Mouse (Mus musculus) cerebellum, adult 2 months (tissue): ENCODE results near the gene Btbd3. TPM values are rescaled to one million over a fixed set of nuclear protein-coding genes. Genes with fewer than 3 reads are reported as not detected.
A peak's percentile ranks its signal among the peaks of the same experiment; 100 is the strongest.

Source experiments
- DNase-seq, 2 experiments: peaks; one replicate each; pipeline ENCODE4 v3.0.0; 2021
- H3K27ac ChIP-seq: fragments of 200-500 bp; 2 replicates; pipeline ENCODE4 v1.5.1; 2012; ENCODE audit warnings: low read length, control low read depth, inconsistent platforms; ENCODE audit not compliant: insufficient read depth
- H3K27me3 ChIP-seq: fragments of 200-500 bp; 2 replicates; pipeline ENCODE4 v1.6.1; 2012; ENCODE audit warnings: inconsistent platforms, mild to moderate bottlenecking, low read length, moderate library complexity; ENCODE audit not compliant: control insufficient read depth, insufficient read depth
- H3K4me1 ChIP-seq: fragments of 200-500 bp; 2 replicates; pipeline ENCODE4 v1.6.1; 2011; ENCODE audit warnings: low read length; ENCODE audit not compliant: control insufficient read depth, insufficient read depth
- H3K4me3 ChIP-seq: fragments of 200-500 bp; replicated peaks from 2 replicates; pipeline ENCODE3; 2011; ENCODE audit warnings: mild to moderate bottlenecking, low read depth, low read length, control low read depth; ENCODE audit not compliant: insufficient read depth
- CTCF ChIP-seq: fragments of 200-500 bp; IDR thresholded peaks from 2 replicates; pipeline ENCODE4 v1.5.1; 2011; ENCODE audit warnings: low read depth, mild to moderate bottlenecking, control low read depth, low read length, moderate library complexity, borderline replicate concordance; ENCODE audit not compliant: insufficient read depth
- POLR2A ChIP-seq: fragments of 200-500 bp; IDR thresholded peaks from 2 replicates; pipeline ENCODE4 v1.6.1; 2011; ENCODE audit warnings: low read length, control low read depth, borderline replicate concordance; ENCODE audit not compliant: insufficient read depth
- WGBS: fragments of 180-500 bp; shearing (Covaris S2); methylation state at CpG from one replicate; pipeline ENCODE4 v1.1.7; 2018; 5-methylcytosine and 5-hydroxymethylcytosine counted together
- polyA plus RNA-seq: library from polyadenylated mRNA; depleted of rRNA; stranded (reverse); fragments of >200 nt; gene quantifications from 2 replicates; pipeline ENCODE4 v1.2.3, GENCODE M21; 2012; rRNA removed

Btbd3 gene
- polyA plus RNA-seq = 183 and 201 TPM in 2 replicates

- Histone ChIP-seq H3K27ac (peak within 1 kb of the TSS; percentile 60), H3K27me3 (no peaks in the 10 kb centered on the region), H3K4me1 (peaks cover 10% of the 10 kb centered on the region; the same call in 1 of the 2 replicates), H3K4me3 (peak within 1 kb of the TSS; percentile 98)
- DNase-seq = peak; percentile 96
- under 1% methylated on average over 37 of the region's 39 CpGs for WGBS
- TF ChIP-seq CTCF (no peak), POLR2A (peak; percentile 74)
Observed at GRCm38 (mm10) chr2:138256411-138256810, at the start of gene Btbd3. TSS of gene Btbd3 (plus strand) at chr2:138256565.

GRCm38 (mm10) chr2:138215561-138215960, 40.8 kb upstream of the Btbd3 start:
- no peaks in the 10 kb centered on the region for H3K27me3 ChIP-seq
- no peak overlapping the region for H3K27ac ChIP-seq
- WGBS = 32% methylated on average over 2 of the region's 2 CpGs
- H3K4me1 ChIP-seq = no peaks in the 10 kb centered on the region
- no peak overlapping the region for H3K4me3 ChIP-seq
- TF ChIP-seq CTCF = no peak
- TF ChIP-seq POLR2A = no peak
- peak; percentile 12 to 14 for DNase-seq

GRCm38 (mm10) chr2:138220269-138220668, 36.1 kb upstream of the Btbd3 start:
- H3K27ac ChIP-seq = no peak overlapping the region
- H3K4me1 ChIP-seq = no peaks in the 10 kb centered on the region
- H3K27me3 ChIP-seq = no peaks in the 10 kb centered on the region
- DNase-seq = no peak
- H3K4me3 ChIP-seq = no peak overlapping the region
- no peak for TF ChIP-seq POLR2A
- TF ChIP-seq CTCF = no peak
- WGBS = 49% methylated on average over 1 of the region's 1 CpGs

GRCm38 (mm10) chr2:138232247-138232646, 24.1 kb upstream of the Btbd3 start:
- Histone ChIP-seq H3K4me1 (no peaks in the 10 kb centered on the region), H3K4me3 (no peak overlapping the region), H3K27ac (no peak overlapping the region), H3K27me3 (no peaks in the 10 kb centered on the region)
- TF ChIP-seq POLR2A = no peak
- TF ChIP-seq CTCF = no peak
- DNase-seq = no peak
- WGBS = 68% methylated on average over 5 of the region's 5 CpGs

- no peak for TF ChIP-seq POLR2A
- TF ChIP-seq CTCF = no peak
- Histone ChIP-seq H3K27ac (no peak overlapping the region), H3K4me3 (no peak overlapping the region), H3K27me3 (no peaks in the 10 kb centered on the region), H3K4me1 (no peaks in the 10 kb centered on the region)
- 85% methylated on average over 2 of the region's 2 CpGs for WGBS
- DNase-seq = no peak
Observed at GRCm38 (mm10) chr2:138236149-138236548, 20.2 kb upstream of the Btbd3 start.

GRCm38 (mm10) chr2:138242452-138242851, 13.9 kb upstream of the Btbd3 start:
- WGBS = 83% methylated on average over 5 of the region's 5 CpGs
- H3K4me3 ChIP-seq = no peak overlapping the region
- H3K4me1 ChIP-seq = no peaks in the 10 kb centered on the region
- no peaks in the 10 kb centered on the region for H3K27me3 ChIP-seq
- DNase-seq = no peak
- TF ChIP-seq POLR2A = no peak
- no peak overlapping the region for H3K27ac ChIP-seq

- no peaks in the 10 kb centered on the region for H3K4me1 ChIP-seq
- H3K27ac ChIP-seq = no peak overlapping the region
- TF ChIP-seq CTCF = no peak
- WGBS = 64% methylated on average over 2 of the region's 2 CpGs
- DNase-seq = no peak
- no peak overlapping the region for H3K4me3 ChIP-seq
- H3K27me3 ChIP-seq = no peaks in the 10 kb centered on the region
Observed at GRCm38 (mm10) chr2:138245631-138246289, 10.6 kb upstream of the Btbd3 start.

- no peak for TF ChIP-seq CTCF
- TF ChIP-seq POLR2A = no peak
- DNase-seq = no peak
- Histone ChIP-seq H3K4me1 (no peaks in the 10 kb centered on the region), H3K27ac (no peak overlapping the region), H3K4me3 (no peak overlapping the region), H3K27me3 (no peaks in the 10 kb centered on the region)
- WGBS = 34% methylated on average over 2 of the region's 2 CpGs
Observed at GRCm38 (mm10) chr2:138247986-138248385, 8.4 kb upstream of the Btbd3 start.
